Mouse (Mus musculus): ENCODE measurements around the gene Gm1979.
"Not testable (repeated sequence)": the region's sequence is repeated elsewhere in the genome, so short reads cannot be mapped to it uniquely, and the experiment has no call there.

The Gm1979 gene

DNA sequence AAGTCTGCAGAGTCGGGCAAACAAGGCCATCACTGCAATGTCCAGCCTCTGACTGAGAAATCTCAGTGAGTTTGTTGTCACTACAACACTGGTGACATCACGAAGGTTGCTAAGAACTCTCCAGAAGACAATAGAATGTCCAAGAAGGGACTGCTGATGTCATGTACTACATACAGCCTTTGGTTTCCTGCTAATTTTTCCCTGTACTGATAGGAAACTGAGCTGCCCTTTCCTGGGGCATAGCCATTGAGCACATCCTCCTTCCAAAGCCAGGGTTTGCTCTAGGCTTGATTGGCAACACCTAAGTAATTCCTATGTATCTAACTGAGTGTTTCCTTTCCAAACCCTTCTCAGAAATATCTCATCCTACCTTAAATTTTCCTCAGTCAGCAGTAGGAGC, at the start of gene Gm1979:
Gene Gm1979, minus strand, starts transcription at position 101 of the 400 bp plus-strand sequence.
- DNase-seq (ENCODE audit: low spot score in 2 of 2): not testable (repeated sequence)

GRCm38 (mm10) chr5:26039458-26039857, 34.9 kb upstream of the Gm1979 start, which contains the start of gene Speer4a:
Gene Speer4a (minus strand): TSS chr5:26039558.
- not testable (repeated sequence) for DNase-seq (ENCODE audit: low spot score in 2 of 2)

GRCm38 (mm10) chr5:26022816-26023215, 18.2 kb upstream of the Gm1979 start, which contains the start of gene Gm5862:
Gene Gm5862 (minus strand): TSS chr5:26022916.
- DNase-seq (ENCODE audit: low spot score in 2 of 2): not testable (repeated sequence)

- not testable (repeated sequence) for DNase-seq (ENCODE audit: low spot score in 2 of 2)
These were observed 3.1 kb upstream of the Gm1979 start for GRCm38 (mm10) chr5:26007697-26008096.

DNA sequence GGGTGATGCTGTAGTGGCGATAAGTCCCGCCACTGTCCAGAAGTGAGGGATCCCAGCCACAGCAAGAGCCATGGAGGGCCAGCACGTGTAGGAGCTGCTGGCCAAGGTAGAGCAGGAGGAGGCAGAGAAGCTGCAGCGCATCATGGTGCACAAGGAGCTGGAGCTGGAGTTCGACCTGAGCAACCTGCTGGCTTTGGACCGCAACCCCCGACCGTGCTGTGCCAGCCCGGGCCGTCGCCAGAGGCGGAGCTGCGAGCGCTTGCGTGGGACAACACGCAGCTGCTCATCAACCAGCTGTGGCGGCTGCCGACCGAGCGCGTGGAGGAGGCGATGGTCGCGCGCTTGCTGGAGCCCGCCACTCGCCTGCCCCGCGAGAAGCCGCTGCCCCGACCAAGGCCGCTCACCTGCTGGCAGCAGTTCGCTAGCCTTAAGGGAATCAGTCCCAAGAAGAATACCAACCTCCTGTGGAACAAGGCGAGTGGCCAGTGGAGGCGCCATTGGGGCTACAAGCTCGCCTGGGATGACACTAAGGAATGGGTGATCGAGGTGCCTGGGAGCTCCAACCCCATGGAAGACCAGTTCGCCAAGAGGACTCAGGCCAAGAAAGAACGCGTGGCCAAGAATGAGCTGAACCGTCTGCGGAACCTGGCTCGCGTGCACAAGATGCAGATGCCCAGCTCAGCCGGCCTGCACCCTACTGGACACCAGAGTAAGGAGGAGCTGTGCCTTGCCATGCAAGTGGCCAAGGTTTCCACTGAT, 2.5 kb upstream of the Gm1979 start:
- DNase-seq (ENCODE audit: low spot score in 2 of 2): peak in 1 of 2 experiments; percentile 9

GRCm38 (mm10) chr5:25988550-25988949, 16.0 kb downstream of the Gm1979 start, which contains the start of gene Gm21698:
Gene Gm21698 (minus strand): TSS chr5:25988650.
- DNase-seq (ENCODE audit: low spot score in 2 of 2): not testable (repeated sequence)

DNA sequence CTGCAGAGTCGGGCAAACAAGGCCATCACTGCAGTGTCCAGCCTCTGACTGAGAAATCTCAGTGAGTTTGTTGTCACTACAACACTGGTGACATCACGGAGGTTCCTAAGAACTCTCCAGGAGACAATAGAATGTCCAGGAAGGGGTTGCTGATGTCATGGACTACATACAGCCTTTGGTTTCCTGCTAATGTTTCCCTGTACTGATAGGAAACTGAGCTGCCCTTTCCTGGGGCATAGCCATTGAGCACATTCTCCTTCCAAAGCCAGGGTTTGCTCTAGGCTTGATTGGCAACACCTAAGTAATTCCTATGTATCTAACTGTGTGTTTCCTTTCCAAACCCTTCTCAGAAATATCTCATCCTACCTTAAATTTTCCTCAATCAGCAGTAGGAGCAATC, 32.0 kb downstream of the Gm1979 start, which contains the start of gene Gm21680:
Gene Gm21680, minus strand, starts transcription at position 101 of the 400 bp plus-strand sequence.
- DNase-seq (ENCODE audit: low spot score in 2 of 2): not testable (repeated sequence)

DNA sequence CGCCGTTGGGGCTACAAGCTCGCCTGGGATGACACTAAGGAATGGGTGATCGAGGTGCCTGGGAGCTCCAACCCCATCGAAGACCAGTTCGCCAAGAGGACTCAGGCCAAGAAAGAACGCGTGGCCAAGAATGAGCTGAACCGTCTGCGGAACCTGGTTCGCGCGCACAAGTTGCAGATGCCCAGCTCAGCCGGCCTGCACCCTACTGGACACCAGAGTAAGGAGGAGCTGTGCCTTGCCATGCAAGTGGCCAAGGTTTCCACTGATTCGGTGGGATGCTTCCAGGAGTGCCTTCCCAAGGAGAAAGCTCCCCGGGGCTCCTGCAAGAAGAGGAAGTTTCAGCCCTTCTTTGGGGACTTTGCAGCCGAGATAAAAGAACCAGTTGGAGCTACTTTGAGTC, 47.5 kb downstream of the Gm1979 start:
- not testable (repeated sequence) for DNase-seq (ENCODE audit: low spot score in 2 of 2)

GRCm38 (mm10) chr5:25956611-25957010, 48.0 kb downstream of the Gm1979 start:
- DNase-seq (ENCODE audit: low spot score in 2 of 2): not testable (repeated sequence)

DNA sequence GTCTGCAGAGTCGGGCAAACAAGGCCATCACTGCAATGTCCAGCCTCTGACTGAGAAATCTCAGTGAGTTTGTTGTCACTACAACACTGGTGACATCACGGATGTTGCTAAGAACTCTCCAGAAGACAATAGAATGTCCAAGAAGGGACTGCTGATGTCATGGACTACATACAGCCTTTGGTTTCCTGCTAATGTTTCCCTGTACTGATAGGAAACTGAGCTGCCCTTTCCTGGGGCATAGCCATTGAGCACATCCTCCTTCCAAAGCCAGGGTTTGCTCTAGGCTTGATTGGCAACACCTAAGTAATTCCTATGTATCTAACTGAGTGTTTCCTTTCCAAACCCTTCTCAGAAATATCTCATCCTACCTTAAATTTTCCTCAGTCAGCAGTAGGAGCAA, 50.3 kb downstream of the Gm1979 start, which contains the start of gene Gm21671:
Gene Gm21671, minus strand, starts transcription at position 101 of the 400 bp plus-strand sequence.
- DNase-seq (ENCODE audit: low spot score in 2 of 2): not testable (repeated sequence)

Data from urinary bladder, adult 18-20 months (tissue).